Mouse (Mus musculus): ENCODE measurements around the gene Mmrn2. TPM values are rescaled to one million over a fixed set of nuclear protein-coding genes. Genes with fewer than 3 reads are reported as not detected.
"Not testable (repeated sequence)": the region's sequence is repeated elsewhere in the genome, so short reads cannot be mapped to it uniquely, and the experiment has no call there.

Mmrn2 gene
- total and polyA plus RNA-seq, 2 experiments = 3.4 to 9.2 TPM

DNA sequence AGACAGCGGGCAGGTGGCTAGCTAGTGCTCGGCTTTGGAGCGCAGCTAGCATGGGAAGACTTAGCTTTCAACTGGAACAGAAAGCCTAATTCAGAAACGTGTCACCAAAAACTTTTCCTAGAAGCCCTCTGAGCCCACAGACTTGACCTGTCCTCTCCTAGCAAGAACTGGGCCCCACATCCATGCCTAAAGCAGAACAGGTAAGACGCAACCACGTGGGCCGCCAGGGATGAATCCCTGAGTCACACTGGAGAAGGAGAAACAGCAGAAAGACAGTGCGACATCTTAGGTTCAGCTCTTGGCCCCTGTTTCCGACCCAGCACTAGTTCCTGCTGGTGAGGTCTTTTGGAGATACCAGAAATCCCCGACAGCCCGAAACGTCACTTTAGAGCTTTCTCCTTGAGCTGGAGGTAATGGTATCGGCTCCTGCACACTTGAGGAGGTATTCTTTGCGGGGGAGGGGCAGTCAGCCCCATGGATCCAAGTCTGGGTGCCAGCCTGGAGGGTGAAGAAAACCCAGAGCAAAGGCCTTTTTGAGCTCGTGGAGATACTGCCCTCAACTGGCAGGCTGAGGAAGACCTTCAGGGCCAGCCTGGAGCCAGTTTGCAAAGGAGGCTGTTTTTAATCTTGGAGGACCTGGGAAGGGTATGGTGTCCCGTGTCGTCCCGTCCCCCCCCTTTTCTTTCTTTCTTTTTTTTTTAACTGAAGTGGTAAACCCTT lies 12.4 kb upstream of the Mmrn2 start:
- TF ChIP-seq POLR2A (IDR thresholded peaks at IDR 0.05; ENCODE audit: extremely low read depth, insufficient read depth, low read length) = no peak
- TF ChIP-seq CTCF (IDR thresholded peaks at IDR 0.05; ENCODE audit: low read depth, low read length) = peak; percentile 95
- Histone ChIP-seq H3K79me2 (ENCODE audit: control insufficient read depth, insufficient read depth, low read length) (no peaks in the 10 kb centered on the region), H3K27ac (replicated peaks; ENCODE audit: insufficient read depth, low read depth, low read length) (peak overlapping the region; percentile 10), H3K36me3 (ENCODE audit: control insufficient read depth, insufficient read depth, low read length) (no peaks in the 10 kb centered on the region), H3K9ac (ENCODE audit: low read depth, low read length) (peak overlapping the region; percentile 17; the same call in 1 of the 2 replicates), H3K4me3 (ENCODE audit: insufficient read depth, low read depth, low read length) (no peak overlapping the region), H3K4me1 (ENCODE audit: control insufficient read depth, insufficient read depth, low read length) (peaks cover 24% of the 10 kb centered on the region), H3K27me3 (ENCODE audit: control insufficient read depth, insufficient read depth, low read length) (no peaks in the 10 kb centered on the region)
- peak; percentile 73 for DNase-seq (ENCODE audit: extremely low read depth, low read depth, low spot score)
- 31% methylated on average over 18 of the region's 18 CpGs for WGBS

GRCm38 (mm10) chr14:34363490-34364253 lies 11.6 kb upstream of the Mmrn2 start:
- Histone ChIP-seq H3K4me1 (ENCODE audit: control insufficient read depth, insufficient read depth, low read length) (peaks cover 19% of the 10 kb centered on the region), H3K36me3 (ENCODE audit: control insufficient read depth, insufficient read depth, low read length) (no peaks in the 10 kb centered on the region), H3K79me2 (ENCODE audit: control insufficient read depth, insufficient read depth, low read length) (no peaks in the 10 kb centered on the region), H3K27me3 (ENCODE audit: control insufficient read depth, insufficient read depth, low read length) (no peaks in the 10 kb centered on the region), H3K27ac (replicated peaks; ENCODE audit: insufficient read depth, low read depth, low read length) (peak overlapping the region; percentile 27; the same call in 1 of the 2 replicates), H3K9ac (ENCODE audit: low read depth, low read length) (peak overlapping the region; percentile 20), H3K4me3 (ENCODE audit: insufficient read depth, low read depth, low read length) (peak overlapping the region; percentile 44)
- WGBS = 29% methylated on average over 32 of the region's 32 CpGs
- no peak for DNase-seq (ENCODE audit: extremely low read depth, low read depth, low spot score)
- TF ChIP-seq POLR2A (IDR thresholded peaks at IDR 0.05; ENCODE audit: extremely low read depth, insufficient read depth, low read length) (0 out of 2 replicates have a peak, but pooled peaks have one; percentile 8), CTCF (IDR thresholded peaks at IDR 0.05; ENCODE audit: low read depth, low read length) (peak; percentile 53)

GRCm38 (mm10) chr14:34364254-34365146 lies 10.8 kb upstream of the Mmrn2 start:
- not testable (repeated sequence) for H3K36me3 ChIP-seq (ENCODE audit: control insufficient read depth, insufficient read depth, low read length); H3K27ac ChIP-seq (replicated peaks; ENCODE audit: insufficient read depth, low read depth, low read length); H3K27me3 ChIP-seq (ENCODE audit: control insufficient read depth, insufficient read depth, low read length); H3K79me2 ChIP-seq (ENCODE audit: control insufficient read depth, insufficient read depth, low read length); H3K9ac ChIP-seq (ENCODE audit: low read depth, low read length); DNase-seq (ENCODE audit: extremely low read depth, low read depth, low spot score)
- WGBS = 95% methylated on average over 15 of the region's 15 CpGs
- Histone ChIP-seq H3K4me3 (ENCODE audit: insufficient read depth, low read depth, low read length) (peak overlapping the region; percentile 44; the same call in 1 of the 2 replicates), H3K4me1 (ENCODE audit: control insufficient read depth, insufficient read depth, low read length) (peaks cover 12% of the 10 kb centered on the region)

DNA sequence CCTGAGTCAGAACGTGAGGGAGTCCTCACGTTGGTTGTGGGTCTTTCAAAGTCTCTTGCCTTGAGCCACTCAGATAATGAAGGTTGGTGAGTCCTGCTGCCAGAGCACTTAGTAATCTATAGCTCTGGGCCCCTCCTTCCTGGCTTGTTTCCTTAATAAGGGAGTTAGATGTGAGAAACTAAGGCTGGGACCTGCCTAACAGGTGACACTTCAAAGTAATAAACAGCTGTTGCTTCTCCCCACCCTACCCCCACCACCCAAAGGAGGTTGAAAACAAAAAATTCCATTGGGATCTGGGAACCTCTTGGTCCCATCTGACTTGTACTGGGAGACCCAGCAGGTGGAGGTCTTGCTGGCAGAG lies 10.1 kb upstream of the Mmrn2 start:
- Histone ChIP-seq H3K4me3 (ENCODE audit: insufficient read depth, low read depth, low read length) (no peak overlapping the region), H3K27ac (replicated peaks; ENCODE audit: insufficient read depth, low read depth, low read length) (no peak overlapping the region), H3K36me3 (ENCODE audit: control insufficient read depth, insufficient read depth, low read length) (no peaks in the 10 kb centered on the region), H3K27me3 (ENCODE audit: control insufficient read depth, insufficient read depth, low read length) (no peaks in the 10 kb centered on the region), H3K9ac (ENCODE audit: low read depth, low read length) (no peak overlapping the region), H3K4me1 (ENCODE audit: control insufficient read depth, insufficient read depth, low read length) (peaks cover 8% of the 10 kb centered on the region), H3K79me2 (ENCODE audit: control insufficient read depth, insufficient read depth, low read length) (no peaks in the 10 kb centered on the region)
- TF ChIP-seq CTCF (IDR thresholded peaks at IDR 0.05; ENCODE audit: low read depth, low read length) (no peak), POLR2A (IDR thresholded peaks at IDR 0.05; ENCODE audit: extremely low read depth, insufficient read depth, low read length) (no peak)
- WGBS = 94% methylated on average over 2 of the region's 2 CpGs
- no peak for DNase-seq (ENCODE audit: extremely low read depth, low read depth, low spot score)

- H3K27ac ChIP-seq (replicated peaks; ENCODE audit: insufficient read depth, low read depth, low read length) = no peak overlapping the region
- DNase-seq (ENCODE audit: extremely low read depth, low read depth, low spot score) = peak; percentile 53
- TF ChIP-seq CTCF (IDR thresholded peaks at IDR 0.05; ENCODE audit: low read depth, low read length) (peak; percentile 81), POLR2A (IDR thresholded peaks at IDR 0.05; ENCODE audit: extremely low read depth, insufficient read depth, low read length) (no peak)
- H3K4me3 ChIP-seq (ENCODE audit: insufficient read depth, low read depth, low read length) = no peak overlapping the region
- H3K79me2 ChIP-seq (ENCODE audit: control insufficient read depth, insufficient read depth, low read length) = no peaks in the 10 kb centered on the region
- H3K36me3 ChIP-seq (ENCODE audit: control insufficient read depth, insufficient read depth, low read length) = no peaks in the 10 kb centered on the region
- no peak overlapping the region for H3K9ac ChIP-seq (ENCODE audit: low read depth, low read length)
- H3K27me3 ChIP-seq (ENCODE audit: control insufficient read depth, insufficient read depth, low read length) = no peaks in the 10 kb centered on the region
- no peaks in the 10 kb centered on the region for H3K4me1 ChIP-seq (ENCODE audit: control insufficient read depth, insufficient read depth, low read length)
- 61% methylated on average over 3 of the region's 3 CpGs for WGBS
These were observed 5.1 kb upstream of the Mmrn2 start for GRCm38 (mm10) chr14:34370203-34370602.

Measured in liver, adult 2 months (tissue).